In genomic region chr3:157079250-157079965, GRCm38 (mm10) we compare ENCODE assay signal across 22 mouse cellular contexts.
A peak's percentile ranks its signal among the peaks of the same experiment; 100 is the strongest.
DNase-seq lines count a peak whose midpoint lies in the region; ATAC-seq and TF ChIP-seq lines count a peak whose summit lies in the region.
"Had no signal": no experiment of that assay in that cellular context is flagged by ENCODE, and none has a peak within 500 bp of the region (broad histone marks: within the 10 kb centered on the region; RNA-seq: fewer than 3 reads in every experiment).

No protein-coding gene starts in this region.

- H3K27me3 ChIP-seq in heart, embryonic 13.5 days (replicated peaks), result no peaks in the 10 kb centered on the region
- no peaks in the 10 kb centered on the region for H3K27me3 ChIP-seq in kidney, embryonic 15.5 days
- H3K27me3 ChIP-seq: forebrain, embryonic 13.5 days; hindbrain, embryonic 15.5 days had no signal

- no peak overlapping the region for H3K4me3 ChIP-seq in heart, embryonic 13.5 days
- no peak overlapping the region for H3K4me3 ChIP-seq in kidney, embryonic 15.5 days (replicated peaks)
- no peak overlapping the region for H3K4me3 ChIP-seq in left cerebral cortex, adult 2 months
- H3K4me3 ChIP-seq: embryonic facial prominence, embryonic 10.5 days; forebrain, embryonic 13.5 days; hindbrain, embryonic 15.5 days had no signal

- no peak overlapping the region for H3K4me2 ChIP-seq in heart, embryonic 13.5 days
- no peak overlapping the region for H3K4me2 ChIP-seq in kidney, embryonic 15.5 days
- H3K4me2 ChIP-seq: forebrain, embryonic 13.5 days; hindbrain, embryonic 15.5 days had no signal

- intact Hi-C loops in heart, postnatal 36 days (cut with DNase I), result no loop called here
- intact Hi-C loops in left cerebral cortex, adult 2 months (cut with DNase I), result no loop called here
- intact Hi-C loops in left cerebral cortex, postnatal 4 days (cut with DNase I), result no loop called here

- H3K27ac ChIP-seq in heart, embryonic 13.5 days (replicated peaks), result peak overlapping the region; percentile 71
- peak overlapping the region; percentile 68 for H3K27ac ChIP-seq in kidney, embryonic 15.5 days
- peak overlapping the region; percentile 17; the same call in 1 of the 2 replicates for H3K27ac ChIP-seq in left cerebral cortex, adult 2 months
- H3K27ac ChIP-seq: embryonic facial prominence, embryonic 10.5 days; forebrain, embryonic 13.5 days; hindbrain, embryonic 15.5 days had no signal

- no peak for TF ChIP-seq CTCF in left cerebral cortex, adult 2 months (IDR thresholded peaks at IDR 0.05)

- WGBS in heart, embryonic 13.5 days, result 45% methylated on average over 2 of the region's 2 CpGs
- 48% methylated on average over 2 of the region's 2 CpGs for WGBS in kidney, embryonic 15.5 days

- ATAC-seq in frontal cortex, adult (ENCODE audit: low TSS enrichment), result 0 out of 2 replicates have a peak, but pooled peaks have one; percentile 19
- no peak; the same call in 1 of the 2 replicates for ATAC-seq in heart, embryonic 13.5 days (ENCODE audit: extremely low read depth, insufficient number of reproducible peaks, low FRiP score, low TSS enrichment)
- ATAC-seq in kidney, embryonic 15.5 days (replicated peaks; ENCODE audit: low FRiP score), result 0 out of 2 replicates have a peak, but pooled peaks have one; percentile 52
- ATAC-seq: CD4-positive, CD25-positive, alpha-beta regulatory T cell, adult 4 months; forebrain, embryonic 13.5 days; forebrain, postnatal 0 days had no signal

- no peak overlapping the region for H3K9ac ChIP-seq in heart, embryonic 13.5 days
- H3K9ac ChIP-seq in kidney, embryonic 15.5 days, result no peak overlapping the region
- H3K9ac ChIP-seq: forebrain, embryonic 13.5 days; forebrain, postnatal 0 days; hindbrain, embryonic 15.5 days had no signal

- DNase-seq in frontal cortex, postnatal 36 days (ENCODE audit: low spot score in 2 of 2), result no peak
- DNase-seq in heart, postnatal 36 days, result no peak
- no peak for DNase-seq in kidney, adult 8-10 months
- DNase-seq in left cerebral cortex, adult 2 months (ENCODE audit: extremely low spot score in 1 of 2, low spot score in 2 of 2), result no peak
- no peak for DNase-seq in left cerebral cortex, postnatal 4 days
- DNase-seq: adrenal gland, adult 8-10 months; adrenal gland, postnatal 36 days; B cell, adult 2 months; cerebellum, adult 2 months; cerebellum, postnatal 10 days; forebrain, postnatal 0 days; gastrocnemius, postnatal 36 days; heart, adult 11 months; heart, postnatal 10 days had no signal

- H3K9me3 ChIP-seq in heart, embryonic 13.5 days, result no peaks in the 10 kb centered on the region
- no peaks in the 10 kb centered on the region for H3K9me3 ChIP-seq in kidney, embryonic 15.5 days (replicated peaks)
- H3K9me3 ChIP-seq: embryonic facial prominence, embryonic 10.5 days; forebrain, embryonic 13.5 days; hindbrain, embryonic 15.5 days had no signal

- peaks cover 17% of the 10 kb centered on the region for H3K4me1 ChIP-seq in heart, embryonic 13.5 days
- H3K4me1 ChIP-seq in kidney, embryonic 15.5 days, result no peaks in the 10 kb centered on the region
- H3K4me1 ChIP-seq: embryonic facial prominence, embryonic 10.5 days; hindbrain, embryonic 15.5 days had no signal

- H3K36me3 ChIP-seq in heart, embryonic 13.5 days, result no peaks in the 10 kb centered on the region
- H3K36me3 ChIP-seq in kidney, embryonic 15.5 days, result no peaks in the 10 kb centered on the region
- H3K36me3 ChIP-seq: embryonic facial prominence, embryonic 10.5 days; G1E; hindbrain, embryonic 15.5 days had no signal

Comparison
In these comparisons a context has a peak if more than half of its experiments do, and no peak if none do; other contexts are left out.
1. H3K27ac ChIP-seq: peak in every context shown above with its lines; median percentile 71 in heart, embryonic 13.5 days; 68 in kidney, embryonic 15.5 days; 17 in left cerebral cortex, adult 2 months.